Comparison of ENCODE assay signal across 22 mouse cellular contexts in genomic region chr4:106150775-106151174, GRCm38 (mm10).
A peak's percentile ranks its signal among the peaks of the same experiment; 100 is the strongest.
DNase-seq lines count a peak whose midpoint lies in the region; ATAC-seq and TF ChIP-seq lines count a peak whose summit lies in the region.
"Had no signal": no experiment of that assay in that cellular context is flagged by ENCODE, and none has a peak within 500 bp of the region (broad histone marks: within the 10 kb centered on the region; RNA-seq: fewer than 3 reads in every experiment).

No protein-coding gene starts in this region.

- no peak overlapping the region for H3K9ac ChIP-seq in embryonic facial prominence, embryonic 15.5 days
- H3K9ac ChIP-seq: hindbrain, embryonic 14.5 days; liver, embryonic 13.5 days; lung, embryonic 14.5 days; midbrain, embryonic 13.5 days had no signal

- H3K36me3 ChIP-seq in kidney, adult 2 months (ENCODE audit: control insufficient read depth, insufficient read depth, low read length), result no peaks in the 10 kb centered on the region
- H3K36me3 ChIP-seq in embryonic facial prominence, embryonic 15.5 days, result no peaks in the 10 kb centered on the region
- H3K36me3 ChIP-seq: liver, embryonic 13.5 days; midbrain, embryonic 13.5 days had no signal

- peaks cover 20% of the 10 kb centered on the region for H3K4me1 ChIP-seq in kidney, adult 2 months (ENCODE audit: control insufficient read depth, insufficient read depth, low read length)
- H3K4me1 ChIP-seq in embryonic facial prominence, embryonic 15.5 days, result peaks cover 31% of the 10 kb centered on the region
- H3K4me1 ChIP-seq: liver, embryonic 13.5 days; midbrain, embryonic 13.5 days had no signal

- ATAC-seq in cerebellum, adult (ENCODE audit: insufficient number of reproducible peaks, low FRiP score, low TSS enrichment), result no peak
- ATAC-seq in embryonic facial prominence, embryonic 15.5 days (ENCODE audit: insufficient number of reproducible peaks, low FRiP score, low TSS enrichment, low read depth), result no peak
- ATAC-seq: inflammation-experienced regulatory T-cells, adult 6 months; midbrain, embryonic 13.5 days had no signal

- WGBS in kidney, adult 2 months, result 52% methylated on average over 14 of the region's 14 CpGs
- WGBS in embryonic facial prominence, embryonic 15.5 days, result 45% methylated on average over 14 of the region's 14 CpGs

- DNase-seq in cerebellum, postnatal 10 days, result peak; percentile 24 to 35
- DNase-seq in kidney, adult 2 months, result peak; percentile 22
- no peak for DNase-seq in kidney, adult 9 months
- peak; percentile 42 for DNase-seq in ZHBTc4 (ENCODE audit: low read depth, low spot score)
- no peak for DNase-seq in urinary bladder, postnatal 4 days (ENCODE audit: low spot score in 2 of 2)
- DNase-seq in lung, adult 18-20 months, result no peak
- DNase-seq: adrenal gland, postnatal 25 days; cerebellum, adult 11-12 months; cerebellum, postnatal 36 days; gastrocnemius, postnatal 36 days; heart, postnatal 4 days; layer of hippocampus, adult 9-11 months; liver, embryonic 13.5 days; lung, embryonic 14.5 days; right cerebral cortex, postnatal 25 days; thymus, postnatal 14 days had no signal

- no peak overlapping the region for H3K4me3 ChIP-seq in kidney, adult 2 months (ENCODE audit: insufficient read depth, low read depth, low read length)
- no peak overlapping the region for H3K4me3 ChIP-seq in embryonic facial prominence, embryonic 15.5 days (replicated peaks)
- H3K4me3 ChIP-seq: erythroblast, embryonic 14.5 days; liver, embryonic 13.5 days; midbrain, embryonic 13.5 days had no signal

- H3K9me3 ChIP-seq in embryonic facial prominence, embryonic 15.5 days (replicated peaks), result no peaks in the 10 kb centered on the region
- H3K9me3 ChIP-seq: liver, embryonic 13.5 days; midbrain, embryonic 13.5 days had no signal

- H3K27ac ChIP-seq in kidney, adult 2 months (ENCODE audit: insufficient read depth, low read depth, low read length), result no peak overlapping the region
- H3K27ac ChIP-seq in embryonic facial prominence, embryonic 15.5 days (replicated peaks), result peak overlapping the region; percentile 74
- H3K27ac ChIP-seq: hindbrain, embryonic 14.5 days; liver, embryonic 13.5 days; midbrain, embryonic 13.5 days had no signal

- H3K27me3 ChIP-seq in kidney, adult 2 months (replicated peaks; ENCODE audit: control insufficient read depth, insufficient read depth, low read length), result no peaks in the 10 kb centered on the region
- H3K27me3 ChIP-seq in embryonic facial prominence, embryonic 15.5 days, result no peaks in the 10 kb centered on the region
- H3K27me3 ChIP-seq: liver, embryonic 13.5 days; midbrain, embryonic 13.5 days had no signal

- H3K4me2 ChIP-seq in embryonic facial prominence, embryonic 15.5 days (replicated peaks), result no peak overlapping the region
- H3K4me2 ChIP-seq: hindbrain, embryonic 14.5 days; liver, embryonic 13.5 days; lung, embryonic 14.5 days; midbrain, embryonic 13.5 days had no signal

- no peak for TF ChIP-seq POLR2A in kidney, adult 2 months (IDR thresholded peaks at IDR 0.05; ENCODE audit: low read depth, low read length)

- TF ChIP-seq CTCF in kidney, adult 2 months (conservative IDR thresholded peaks at IDR 0.05; ENCODE audit: insufficient read depth, insufficient read length, low read depth, low read length), result no peak

Comparison
In these comparisons a context has a peak if more than half of its experiments do, and no peak if none do; other contexts are left out.
1. DNase-seq: peak in cerebellum, postnatal 10 days (2 of 2), kidney, adult 2 months (single experiment) and ZHBTc4 (single experiment); none in kidney, adult 9 months (single experiment), urinary bladder, postnatal 4 days (0 of 2) and lung, adult 18-20 months (0 of 2).